Mouse (Mus musculus): ENCODE results near the gene Mlf2.
A peak's percentile ranks its signal among the peaks of the same experiment; 100 is the strongest.

Gene Mlf2

GRCm38 (mm10) chr6:124913214-124913613, 18.0 kb upstream of the Mlf2 start:
- no peak for DNase-seq (ENCODE audit: low spot score in 2 of 2)

DNA sequence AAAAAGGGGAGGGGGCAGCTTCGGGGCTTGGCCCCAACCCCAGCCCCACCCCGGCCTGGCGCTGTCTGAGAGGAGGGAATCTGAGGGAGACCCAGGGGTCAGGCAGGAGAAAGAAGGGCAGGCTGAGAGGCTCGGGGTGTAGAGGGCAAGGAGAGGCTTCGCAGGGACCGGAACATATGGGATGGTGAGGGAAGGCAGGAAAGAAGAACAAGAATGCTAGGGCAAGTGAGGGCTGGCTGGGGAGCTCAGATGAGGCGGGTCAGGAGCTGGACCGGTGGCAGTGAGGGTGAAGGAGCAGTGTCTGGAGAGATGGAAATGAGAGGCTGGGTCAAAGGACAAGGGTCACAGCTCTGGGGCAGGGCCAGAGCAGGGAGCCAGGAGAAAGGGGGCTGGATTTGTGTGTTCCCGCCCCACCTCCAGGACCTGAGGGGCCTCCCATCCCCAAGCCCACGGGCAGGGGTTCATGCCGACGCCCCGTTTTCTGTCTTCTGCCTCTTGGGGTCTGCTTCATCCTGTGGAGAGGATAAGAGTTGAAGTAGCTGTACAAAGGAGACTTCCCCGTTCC, 17.4 kb upstream of the Mlf2 start:
- no peak for DNase-seq (ENCODE audit: low spot score in 2 of 2)

- DNase-seq (ENCODE audit: low spot score in 2 of 2), result no peak
Observed at GRCm38 (mm10) chr6:124914511-124914910, 16.7 kb upstream of the Mlf2 start.

GRCm38 (mm10) chr6:124915160-124915941, 15.8 kb upstream of the Mlf2 start:
- peak in 1 of 2 experiments; percentile 58 for DNase-seq (ENCODE audit: low spot score in 2 of 2)

DNA sequence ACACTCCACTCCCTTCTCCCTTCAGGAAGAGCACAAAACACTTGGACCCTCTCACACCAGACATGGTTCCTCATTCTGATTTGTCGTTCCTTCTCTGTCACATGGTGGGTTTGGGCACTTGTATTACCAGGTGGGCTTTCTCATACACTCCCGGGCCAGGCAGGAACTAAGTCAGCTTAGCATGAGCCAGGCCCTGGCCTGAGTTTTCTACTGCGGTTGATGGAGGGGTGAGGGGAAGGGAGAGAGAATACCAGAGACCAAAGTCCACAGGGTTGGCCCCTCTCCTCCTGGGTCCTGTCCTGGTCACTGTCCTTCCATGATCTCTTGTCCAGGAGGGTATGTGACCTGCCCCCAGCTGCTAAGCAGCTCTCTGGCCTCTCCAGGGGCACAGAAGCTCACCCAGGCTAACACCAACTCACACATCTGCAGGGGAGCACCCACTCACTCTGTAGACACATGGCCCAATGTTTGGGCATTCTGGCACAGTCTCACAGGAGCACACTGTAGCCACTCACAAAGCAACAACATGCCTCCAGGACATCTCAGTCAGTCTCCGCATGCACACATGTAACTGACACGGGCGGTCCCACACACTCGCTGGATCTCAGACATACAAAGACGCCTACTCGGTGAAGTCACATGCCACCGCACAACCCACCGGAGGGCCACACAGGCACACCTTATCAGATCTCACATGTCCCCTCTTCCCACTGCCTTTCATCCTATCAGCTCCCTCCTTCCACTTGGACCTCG, 15.1 kb upstream of the Mlf2 start:
- peak in 1 of 2 experiments; percentile 15 for DNase-seq (ENCODE audit: low spot score in 2 of 2)

GRCm38 (mm10) chr6:124916695-124917517, 14.3 kb upstream of the Mlf2 start:
- DNase-seq (ENCODE audit: low spot score in 2 of 2), result peak; percentile 86 to 91

- DNase-seq (ENCODE audit: low spot score in 2 of 2), result peak; percentile 82 to 89
Observed at GRCm38 (mm10) chr6:124917518-124918330, 13.5 kb upstream of the Mlf2 start.

GRCm38 (mm10) chr6:124918331-124918690, 12.9 kb upstream of the Mlf2 start:
- DNase-seq (ENCODE audit: low spot score in 2 of 2), result no peak

- DNase-seq (ENCODE audit: low spot score in 2 of 2), result no peak
Observed at GRCm38 (mm10) chr6:124918890-124919627, 12.1 kb upstream of the Mlf2 start.

DNA sequence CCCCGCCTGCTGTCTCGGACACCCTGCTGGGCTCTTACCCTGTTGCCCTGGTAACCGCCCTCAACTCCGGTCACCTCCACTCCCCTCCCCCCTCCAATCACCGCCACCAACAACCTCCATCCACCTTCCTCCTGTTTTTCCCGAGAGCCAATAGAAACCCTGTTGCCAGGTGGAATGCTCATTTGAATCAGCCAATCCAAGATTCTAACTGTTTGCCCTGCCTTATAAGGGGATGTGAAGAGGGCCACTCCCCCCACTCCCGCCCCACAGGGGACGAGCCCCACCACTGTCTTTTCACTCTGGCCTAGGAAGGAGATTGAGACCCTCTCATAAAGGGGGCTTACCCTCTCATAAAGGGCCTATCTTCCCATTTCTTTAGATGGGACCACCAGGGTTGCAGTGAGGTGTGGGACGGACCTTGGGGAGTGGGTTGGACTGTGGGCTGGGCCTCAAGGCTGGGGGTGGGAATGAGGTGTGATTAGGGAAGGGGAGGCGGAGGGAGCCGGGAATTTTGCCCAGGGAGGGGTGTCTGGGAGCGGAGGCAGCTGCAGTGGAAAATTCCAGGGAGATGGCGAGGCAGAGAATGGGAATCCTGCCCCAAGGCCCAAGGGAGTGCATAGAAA, 11.4 kb upstream of the Mlf2 start, which contains the start of gene Ptms:
TSS of gene Ptms (minus strand) at position 409 of the 623 bp plus-strand sequence.
- peak; percentile 79 to 90 for DNase-seq (ENCODE audit: low spot score in 2 of 2)

GRCm38 (mm10) chr6:124920318-124921085, 10.7 kb upstream of the Mlf2 start:
- DNase-seq (ENCODE audit: low spot score in 2 of 2), result no peak

DNA sequence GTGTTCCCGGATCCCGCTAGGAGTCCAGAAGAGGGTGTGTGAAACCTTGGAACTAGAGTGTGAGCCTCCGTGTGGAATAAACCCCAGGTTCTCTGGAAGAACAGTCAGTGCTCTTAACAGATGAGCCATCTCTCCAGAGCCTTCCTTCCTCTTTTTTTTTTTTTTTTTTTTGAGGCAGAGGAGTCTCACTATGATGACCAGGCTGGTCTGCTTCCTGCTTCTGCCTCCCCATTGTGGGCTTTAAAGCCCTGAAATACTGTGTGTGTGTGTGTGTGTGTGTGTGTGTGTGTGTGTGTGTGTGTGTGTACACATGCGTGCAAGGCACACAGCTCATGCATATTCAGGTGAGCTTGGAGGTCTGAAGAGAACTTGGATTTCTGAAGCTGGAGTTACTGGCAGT, 9.6 kb upstream of the Mlf2 start:
- DNase-seq (ENCODE audit: low spot score in 2 of 2), result no peak

- DNase-seq (ENCODE audit: low spot score in 2 of 2), result no peak
Observed at GRCm38 (mm10) chr6:124925173-124925793, 5.9 kb upstream of the Mlf2 start.

DNA sequence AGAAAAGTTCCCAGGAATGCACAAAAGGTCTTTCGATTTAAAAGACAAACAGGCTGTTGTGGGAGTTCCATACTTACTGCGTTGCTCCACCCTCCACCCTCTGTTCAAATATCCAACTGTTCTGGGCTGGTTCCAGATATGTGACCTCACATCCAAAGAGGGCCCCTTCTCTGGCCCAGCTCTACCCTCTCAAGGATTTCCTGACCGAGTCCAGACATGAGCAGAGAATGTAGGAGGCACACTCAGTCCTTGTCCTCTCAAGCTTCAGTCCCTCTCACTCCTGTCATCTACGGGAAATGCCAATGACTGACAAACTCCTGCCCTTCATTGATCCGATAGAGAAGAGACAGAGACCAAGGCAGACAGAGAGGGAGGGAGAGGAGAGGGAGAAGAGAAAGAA, 5.2 kb upstream of the Mlf2 start:
- DNase-seq (ENCODE audit: low spot score in 2 of 2), result peak in 1 of 2 experiments; percentile 20

DNA sequence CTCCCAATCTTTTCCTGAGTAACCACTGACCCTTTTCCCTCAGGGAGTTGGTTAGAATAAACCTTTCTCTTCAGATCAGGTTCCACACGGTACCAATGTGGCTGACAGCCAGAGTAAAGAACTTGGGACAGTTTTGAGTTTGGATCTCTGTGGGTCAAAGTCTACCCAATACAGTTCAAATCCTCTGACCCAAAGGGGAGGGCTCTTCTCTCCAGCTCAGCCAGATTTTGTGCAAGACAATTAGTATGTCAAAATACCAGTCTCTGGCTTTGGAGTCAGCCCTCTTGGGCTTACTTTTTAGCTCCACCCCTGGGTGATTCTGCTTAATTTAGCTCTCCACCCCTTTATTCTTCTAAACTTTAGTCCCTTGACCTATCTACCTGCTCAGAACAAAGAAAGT, 955 bp upstream of the Mlf2 start:
- peak in 1 of 2 experiments; percentile 47 for DNase-seq (ENCODE audit: low spot score in 2 of 2)

- DNase-seq (ENCODE audit: low spot score in 2 of 2), result peak in 1 of 2 experiments; percentile 33
Observed at GRCm38 (mm10) chr6:124931525-124932313, 533 bp downstream of the Mlf2 start.

DNA sequence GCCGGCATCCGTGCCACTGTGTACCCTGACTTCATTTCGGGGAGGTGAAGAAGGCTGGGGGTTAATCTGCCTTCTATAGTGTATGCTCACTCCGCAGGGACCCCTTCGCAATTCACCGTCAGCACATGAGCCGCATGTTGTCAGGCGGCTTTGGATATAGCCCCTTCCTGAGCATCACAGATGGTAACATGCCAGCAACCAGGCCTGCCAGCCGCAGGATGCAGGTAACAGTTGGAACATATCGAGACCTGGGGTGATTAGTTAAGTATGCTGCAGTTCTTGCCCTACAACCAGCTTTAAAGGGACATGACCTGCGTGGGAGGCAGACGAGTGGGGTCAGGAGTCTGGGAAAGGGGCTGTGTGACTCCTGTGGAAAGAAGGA, 1.1 kb downstream of the Mlf2 start:
- DNase-seq (ENCODE audit: low spot score in 2 of 2), result no peak

GRCm38 (mm10) chr6:124933127-124933526, 1.9 kb downstream of the Mlf2 start:
- DNase-seq (ENCODE audit: low spot score in 2 of 2), result no peak
